Comparison of ENCODE assay signal across 8 mouse cellular contexts in the genomic region with DNA sequence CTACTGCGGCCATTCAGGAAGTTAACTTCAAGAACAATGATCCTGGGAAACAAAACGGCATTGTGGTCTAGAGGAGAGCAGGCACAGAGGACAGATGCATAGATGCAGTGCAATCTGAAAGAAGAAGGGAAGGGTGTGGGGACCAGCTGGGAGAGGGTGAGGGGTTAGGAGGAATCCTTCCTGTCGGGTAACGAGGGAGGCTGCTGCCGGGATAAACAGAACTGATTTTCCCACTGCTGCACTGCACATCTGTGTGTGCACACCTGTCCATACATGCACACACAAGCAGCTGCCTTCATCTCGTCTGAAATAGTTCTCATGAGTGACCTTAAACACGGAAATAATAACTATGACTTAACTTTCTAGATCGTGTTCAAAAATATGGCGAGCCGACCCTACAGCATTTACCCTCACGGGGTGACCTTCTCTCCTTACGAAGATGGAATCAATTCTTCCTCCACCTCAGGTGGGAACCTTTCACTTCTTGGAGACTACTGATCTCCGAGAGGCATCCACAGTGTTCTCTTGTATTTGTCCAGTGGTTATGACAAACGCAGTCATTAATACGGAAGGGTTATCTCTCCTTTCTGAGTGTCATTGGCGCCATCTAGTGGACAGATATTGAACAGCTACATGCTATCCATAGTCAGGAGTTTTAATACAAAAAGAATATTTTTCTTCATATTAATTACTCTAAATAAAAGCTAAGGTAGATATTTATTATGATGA. TPM values are rescaled to one million over a fixed set of nuclear protein-coding genes. Genes with fewer than 3 reads are reported as not detected.
DNase-seq lines count a peak whose midpoint lies in the region; ATAC-seq lines count a peak whose summit lies in the region.

No protein-coding gene starts in this region.

- H3K27ac ChIP-seq in intestine, embryonic 15.5 days: no peak overlapping the region
- no peak overlapping the region for H3K27ac ChIP-seq in limb, embryonic 10.5 days
- H3K27ac ChIP-seq in midbrain, embryonic 14.5 days (replicated peaks; ENCODE audit: low read depth, low read length): no peak overlapping the region

- no peaks in the 10 kb centered on the region for H3K9me3 ChIP-seq in intestine, embryonic 15.5 days
- no peaks in the 10 kb centered on the region for H3K9me3 ChIP-seq in limb, embryonic 10.5 days (replicated peaks)
- H3K9me3 ChIP-seq in midbrain, embryonic 14.5 days (ENCODE audit: control insufficient read depth, low read length): no peaks in the 10 kb centered on the region

- H3K4me2 ChIP-seq in intestine, embryonic 15.5 days (replicated peaks): peak overlapping the region; percentile 45
- peak overlapping the region; percentile 30 for H3K4me2 ChIP-seq in midbrain, embryonic 14.5 days (ENCODE audit: low read length)

- peak; percentile 51 for DNase-seq in right cerebral cortex, adult 18-20 months
- no peak for DNase-seq in right cerebral cortex, postnatal 36 days (ENCODE audit: low spot score in 2 of 2)
- peak; percentile 30 to 63 for DNase-seq in cerebellum, postnatal 36 days
- DNase-seq in gastrocnemius, postnatal 10 days: peak; percentile 61
- peak; percentile 59 for DNase-seq in limb, embryonic 10.5 days (ENCODE audit: low spot score)
- DNase-seq in midbrain, embryonic 14.5 days: peak; percentile 91
- peak; percentile 86 for DNase-seq in splenic B cell, adult 2 months (ENCODE audit: low read depth, low spot score)

- ATAC-seq in intestine, embryonic 15.5 days: peak; percentile 83
- peak; percentile 83; the same call in 1 of the 2 replicates for ATAC-seq in midbrain, embryonic 14.5 days (ENCODE audit: low FRiP score, low TSS enrichment)

- no peaks in the 10 kb centered on the region for H3K36me3 ChIP-seq in intestine, embryonic 15.5 days
- H3K36me3 ChIP-seq in limb, embryonic 10.5 days: no peaks in the 10 kb centered on the region
- H3K36me3 ChIP-seq in midbrain, embryonic 14.5 days (ENCODE audit: control insufficient read depth, insufficient read depth, low read length): no peaks in the 10 kb centered on the region
- H3K36me3 ChIP-seq in splenic B cell, adult 2 months (ENCODE audit: control insufficient read depth, insufficient read depth, low read length, poor library complexity, severe bottlenecking): no peaks in the 10 kb centered on the region

- no peaks in the 10 kb centered on the region for H3K4me1 ChIP-seq in intestine, embryonic 15.5 days (replicated peaks)
- H3K4me1 ChIP-seq in limb, embryonic 10.5 days: no peaks in the 10 kb centered on the region
- H3K4me1 ChIP-seq in midbrain, embryonic 14.5 days (ENCODE audit: control insufficient read depth, insufficient read depth, low read length): no peaks in the 10 kb centered on the region

- no peak overlapping the region; the same call in 1 of the 2 replicates for H3K4me3 ChIP-seq in intestine, embryonic 15.5 days (replicated peaks)
- H3K4me3 ChIP-seq in limb, embryonic 10.5 days: no peak overlapping the region
- H3K4me3 ChIP-seq in midbrain, embryonic 14.5 days (replicated peaks; ENCODE audit: low read depth, low read length): no peak overlapping the region

- 43% methylated on average over 16 of the region's 16 CpGs for WGBS in intestine, embryonic 15.5 days
- WGBS in limb, embryonic 10.5 days: 54% methylated on average over 16 of the region's 16 CpGs
- WGBS in midbrain, embryonic 14.5 days: 50% methylated on average over 16 of the region's 16 CpGs

- no peaks in the 10 kb centered on the region for H3K27me3 ChIP-seq in intestine, embryonic 15.5 days (replicated peaks)
- no peaks in the 10 kb centered on the region for H3K27me3 ChIP-seq in limb, embryonic 10.5 days (ENCODE audit: low read depth, poor library complexity, severe bottlenecking)
- H3K27me3 ChIP-seq in midbrain, embryonic 14.5 days (ENCODE audit: control insufficient read depth, insufficient read depth, low read length): no peaks in the 10 kb centered on the region
- H3K27me3 ChIP-seq in splenic B cell, adult 2 months (ENCODE audit: control insufficient read depth, insufficient read depth, low read length, poor library complexity, severe bottlenecking): no peaks in the 10 kb centered on the region

- H3K9ac ChIP-seq in intestine, embryonic 15.5 days: no peak overlapping the region
- no peak overlapping the region for H3K9ac ChIP-seq in midbrain, embryonic 14.5 days (replicated peaks; ENCODE audit: low read length)

RNA-seq across cellular contexts. Expression of gene F5, which starts 32.7 kb away (rescaled TPM):
- under 1 TPM; 0.14 to 0.68 TPM for total RNA-seq in gastrocnemius, postnatal 10 days (2021)
- 0.43 and 0.44 TPM in 2 replicates for polyA plus RNA-seq in intestine, embryonic 15.5 days (2015; fragmentation: Nextera tagmentation; extraction: Ambion mirVana)
- polyA plus RNA-seq in limb, embryonic 10.5 days (2016; fragmentation: Nextera tagmentation; extraction: Ambion mirVana): 0.24 and 0.29 TPM in 2 replicates
- polyA plus RNA-seq in midbrain, embryonic 14.5 days (2014; fragmentation: Nextera tagmentation; extraction: Ambion mirVana): 0.05 and 0.07 TPM in 2 replicates

Comparison
In these comparisons a context has a peak if more than half of its experiments do, and no peak if none do; other contexts are left out.
1. DNase-seq: peak in right cerebral cortex, adult 18-20 months (single experiment), cerebellum, postnatal 36 days (2 of 2), gastrocnemius, postnatal 10 days (single experiment), limb, embryonic 10.5 days (single experiment), midbrain, embryonic 14.5 days (single experiment) and splenic B cell, adult 2 months (single experiment); none in right cerebral cortex, postnatal 36 days (0 of 2).